Mouse (Mus musculus) erythroblast, embryonic 14.5 days (primary cell): ENCODE data around the gene Tbc1d8. TPM values are rescaled to one million over a fixed set of nuclear protein-coding genes. Genes with fewer than 3 reads are reported as not detected.

ENCODE experiments used
- H3K27me3 ChIP-seq: 2 replicates; pipeline ENCODE4 v1.6.1; 2012; ENCODE audit warnings: inconsistent platforms; ENCODE audit not compliant: control insufficient read depth
- H3K36me3 ChIP-seq: 2 replicates; pipeline ENCODE4 v1.6.1; 2012; ENCODE audit warnings: mild to moderate bottlenecking, inconsistent platforms; ENCODE audit not compliant: control insufficient read depth
- H3K4me1 ChIP-seq: 2 replicates; pipeline ENCODE4 v1.6.1; 2012; ENCODE audit warnings: inconsistent platforms; ENCODE audit not compliant: control insufficient read depth
- H3K4me3 ChIP-seq: replicated peaks from 2 replicates; pipeline ENCODE3; 2012; ENCODE audit warnings: moderate library complexity, mild to moderate bottlenecking, inconsistent platforms
- H3K9me3 ChIP-seq: 2 replicates; pipeline ENCODE4 v1.6.1; 2012; ENCODE audit warnings: low read length, inconsistent platforms, mixed read lengths; ENCODE audit not compliant: control insufficient read depth
- GATA1 ChIP-seq: IDR thresholded peaks from 2 replicates; pipeline ENCODE4 v1.6.1; 2012; ENCODE audit warnings: low read length, inconsistent platforms, mixed read lengths
- TAL1 ChIP-seq: IDR thresholded peaks from 3 replicates; pipeline ENCODE4 v1.6.1; 2012; ENCODE audit warnings: low read length, inconsistent platforms, mixed read lengths
- polyA plus RNA-seq: library from polyadenylated mRNA; stranded (reverse); fragments of >175 nt; gene quantifications from 2 replicates; pipeline ENCODE4 v1.2.3, GENCODE M21; 2012

Gene Tbc1d8
- polyA plus RNA-seq, 1 experiment, result 0.01 TPM

- Histone ChIP-seq H3K4me1 (peaks cover 62% of the 10 kb centered on the region), H3K36me3 (peaks cover 43% of the 10 kb centered on the region), H3K9me3 (peaks cover 11% of the 10 kb centered on the region), H3K27me3 (no peaks in the 10 kb centered on the region), H3K4me3 (no peak overlapping the region)
- no peak for TF ChIP-seq GATA1
- TF ChIP-seq TAL1, result no peak
Measured at GRCm38 (mm10) chr1:39394096-39394495, 84.5 kb downstream of the Tbc1d8 start.

GRCm38 (mm10) chr1:39393217-39393867 lies 85.2 kb downstream of the Tbc1d8 start:
- no peak for TF ChIP-seq TAL1
- TF ChIP-seq GATA1, result no peak
- peaks cover 44% of the 10 kb centered on the region for H3K36me3 ChIP-seq
- H3K9me3 ChIP-seq, result peaks cover 11% of the 10 kb centered on the region
- H3K4me1 ChIP-seq, result peaks cover 65% of the 10 kb centered on the region
- H3K27me3 ChIP-seq, result no peaks in the 10 kb centered on the region
- no peak overlapping the region for H3K4me3 ChIP-seq

- Histone ChIP-seq H3K9me3 (peaks cover 5% of the 10 kb centered on the region), H3K4me3 (no peak overlapping the region), H3K36me3 (peaks cover 35% of the 10 kb centered on the region), H3K4me1 (peaks cover 75% of the 10 kb centered on the region), H3K27me3 (no peaks in the 10 kb centered on the region)
- TF ChIP-seq TAL1 (no peak), GATA1 (no peak)
Measured at GRCm38 (mm10) chr1:39392189-39392588, 86.4 kb downstream of the Tbc1d8 start.

DNA sequence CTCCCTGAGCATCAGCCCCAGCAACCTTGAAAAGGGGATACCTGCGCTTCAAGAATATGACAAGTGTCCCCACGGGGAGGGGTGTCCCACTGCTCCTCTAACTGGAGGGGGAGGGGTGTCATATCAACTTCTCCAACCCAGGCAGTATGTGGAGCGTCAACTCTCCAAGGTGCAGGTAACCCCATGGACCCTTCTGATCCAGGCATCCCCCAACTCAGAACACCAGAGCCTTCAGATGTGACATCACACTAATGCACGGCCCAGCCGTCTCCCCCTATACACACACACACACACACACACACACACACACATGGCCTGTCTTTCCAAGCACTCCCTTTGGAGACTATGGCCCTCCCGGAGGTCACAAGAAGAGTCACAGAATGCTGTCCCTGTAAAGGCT lies 86.9 kb downstream of the Tbc1d8 start:
- no peak for TF ChIP-seq GATA1
- Histone ChIP-seq H3K4me3 (no peak overlapping the region), H3K9me3 (no peaks in the 10 kb centered on the region; the same call in 1 of the 2 replicates), H3K4me1 (peaks cover 74% of the 10 kb centered on the region), H3K36me3 (peaks cover 31% of the 10 kb centered on the region), H3K27me3 (no peaks in the 10 kb centered on the region)

DNA sequence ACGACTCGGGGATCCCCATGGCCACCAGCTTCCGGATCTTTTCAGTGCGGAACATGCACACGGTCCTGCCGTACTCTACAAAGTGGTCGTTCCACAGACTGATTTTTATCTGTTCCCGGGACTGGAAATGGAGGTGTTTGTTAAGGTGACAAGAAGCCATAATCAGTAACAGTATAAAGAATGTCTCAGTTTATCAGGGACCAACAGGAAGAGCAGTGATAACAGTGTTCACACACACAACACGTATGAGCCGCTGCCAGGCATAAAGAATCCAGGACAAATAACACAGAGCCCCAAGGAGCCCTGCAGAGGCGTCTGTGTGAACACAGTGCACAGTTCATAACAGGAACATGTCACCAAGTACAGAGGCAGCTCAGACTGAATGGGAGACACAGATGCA lies 89.2 kb downstream of the Tbc1d8 start:
- TF ChIP-seq TAL1 (no peak), GATA1 (no peak)
- H3K4me3 ChIP-seq, result no peak overlapping the region
- no peaks in the 10 kb centered on the region for H3K9me3 ChIP-seq
- peaks cover 43% of the 10 kb centered on the region for H3K36me3 ChIP-seq
- no peaks in the 10 kb centered on the region for H3K27me3 ChIP-seq
- H3K4me1 ChIP-seq, result peaks cover 54% of the 10 kb centered on the region

DNA sequence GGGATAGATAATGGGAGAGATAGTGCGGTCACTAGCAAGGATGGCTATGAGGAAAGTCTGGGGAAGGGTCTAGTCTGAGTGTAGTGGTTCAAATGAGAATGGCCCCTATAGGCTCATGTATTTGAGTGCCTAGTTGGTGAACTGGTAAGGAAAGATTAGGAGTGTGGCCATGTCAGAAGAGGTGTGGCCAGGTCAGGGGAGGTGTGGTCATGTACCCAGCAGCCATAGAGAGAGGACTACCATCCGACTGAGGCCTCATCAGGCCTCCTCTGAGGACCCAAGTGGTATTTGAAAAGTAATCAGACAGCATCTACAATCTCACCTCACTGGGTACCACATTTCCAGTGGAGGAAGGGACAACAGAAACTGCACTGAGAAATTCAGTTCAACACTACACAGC lies 90.4 kb downstream of the Tbc1d8 start:
- H3K36me3 ChIP-seq, result peaks cover 43% of the 10 kb centered on the region
- no peak overlapping the region for H3K4me3 ChIP-seq
- H3K27me3 ChIP-seq, result no peaks in the 10 kb centered on the region
- no peak for TF ChIP-seq TAL1
- no peak for TF ChIP-seq GATA1
- H3K9me3 ChIP-seq, result no peaks in the 10 kb centered on the region
- peaks cover 43% of the 10 kb centered on the region for H3K4me1 ChIP-seq

DNA sequence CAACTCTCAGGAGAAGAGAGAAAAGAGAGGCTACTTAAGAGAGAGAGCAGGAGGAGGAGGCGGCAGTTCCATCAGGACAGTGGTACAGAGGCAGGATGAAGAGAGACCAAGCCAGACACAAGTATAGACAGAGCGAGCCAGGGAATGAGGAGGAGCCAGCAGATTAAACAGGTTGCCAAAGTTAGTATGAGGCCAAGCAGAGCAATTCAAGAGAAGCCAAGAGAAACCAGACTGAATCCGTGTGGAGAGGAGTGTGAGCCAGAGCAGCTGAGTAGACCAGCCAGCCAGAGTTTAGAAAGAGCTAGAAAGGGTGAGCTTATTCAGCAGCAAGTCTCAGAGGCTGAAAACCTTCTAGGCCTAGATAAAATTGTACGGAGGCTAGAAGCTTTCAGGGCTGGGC lies 91.1 kb downstream of the Tbc1d8 start:
- peaks cover 38% of the 10 kb centered on the region for H3K4me1 ChIP-seq
- H3K9me3 ChIP-seq, result no peaks in the 10 kb centered on the region
- TF ChIP-seq GATA1, result no peak
- no peak for TF ChIP-seq TAL1
- no peak overlapping the region for H3K4me3 ChIP-seq
- no peaks in the 10 kb centered on the region for H3K27me3 ChIP-seq
- peaks cover 45% of the 10 kb centered on the region for H3K36me3 ChIP-seq

GRCm38 (mm10) chr1:39386456-39386855 lies 92.1 kb downstream of the Tbc1d8 start:
- TF ChIP-seq GATA1, result no peak
- no peak for TF ChIP-seq TAL1
- no peaks in the 10 kb centered on the region for H3K27me3 ChIP-seq
- H3K9me3 ChIP-seq, result no peaks in the 10 kb centered on the region
- H3K4me1 ChIP-seq, result peaks cover 35% of the 10 kb centered on the region
- H3K36me3 ChIP-seq, result peaks cover 39% of the 10 kb centered on the region
- no peak overlapping the region for H3K4me3 ChIP-seq

DNA sequence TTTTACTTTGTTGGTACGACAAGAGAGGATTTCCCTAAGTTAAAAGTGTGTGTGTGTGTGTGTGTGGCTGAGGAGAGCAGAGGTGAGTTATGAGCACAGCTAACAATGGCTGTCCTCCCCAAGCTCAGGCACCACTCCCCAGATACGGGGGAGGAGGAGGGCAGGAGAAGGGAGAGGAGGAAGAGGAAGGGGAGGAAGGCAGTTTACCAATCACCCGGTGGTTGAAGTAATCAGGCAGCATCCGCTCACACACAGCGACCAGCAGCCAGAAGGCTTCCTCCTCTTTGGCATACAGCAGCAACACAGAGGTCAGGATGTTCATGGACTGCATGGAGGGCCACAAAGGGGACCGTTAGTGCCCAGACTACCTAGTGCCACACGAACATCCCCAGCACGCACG lies 93.6 kb downstream of the Tbc1d8 start:
- H3K4me1 ChIP-seq, result peaks cover 35% of the 10 kb centered on the region
- H3K36me3 ChIP-seq, result peaks cover 37% of the 10 kb centered on the region
- no peaks in the 10 kb centered on the region for H3K9me3 ChIP-seq

GRCm38 (mm10) chr1:39381017-39381416 lies 97.5 kb downstream of the Tbc1d8 start:
- H3K4me1 ChIP-seq, result peaks cover 16% of the 10 kb centered on the region
- H3K36me3 ChIP-seq, result peaks cover 53% of the 10 kb centered on the region
- H3K9me3 ChIP-seq, result no peaks in the 10 kb centered on the region
- no peak overlapping the region for H3K4me3 ChIP-seq
- TF ChIP-seq TAL1, result no peak
- TF ChIP-seq GATA1, result no peak
- no peaks in the 10 kb centered on the region for H3K27me3 ChIP-seq

More for the DNA sequence above, 93.6 kb downstream of the Tbc1d8 start:
- H3K27me3 ChIP-seq, result no peaks in the 10 kb centered on the region
- TF ChIP-seq GATA1 (no peak), TAL1 (no peak)
- H3K4me3 ChIP-seq, result no peak overlapping the region
